Mouse (Mus musculus) adrenal gland, adult 8-10 months (tissue): Measurements from ENCODE around the gene Myo5c. TPM values are rescaled to one million over a fixed set of nuclear protein-coding genes. Genes with fewer than 3 reads are reported as not detected.

Experiments used
- DNase-seq: peaks from one replicate; pipeline ENCODE4 v3.0.0; 2022
- total RNA-seq, 4 experiments: library from RNA; stranded (reverse); gene quantifications; 2 replicates each; pipeline ENCODE4 v1.2.4; 2022

Gene Myo5c
- total RNA-seq, 4 experiments from 2014 or later = 1.8 to 2.9 (median 2.3) TPM

DNA sequence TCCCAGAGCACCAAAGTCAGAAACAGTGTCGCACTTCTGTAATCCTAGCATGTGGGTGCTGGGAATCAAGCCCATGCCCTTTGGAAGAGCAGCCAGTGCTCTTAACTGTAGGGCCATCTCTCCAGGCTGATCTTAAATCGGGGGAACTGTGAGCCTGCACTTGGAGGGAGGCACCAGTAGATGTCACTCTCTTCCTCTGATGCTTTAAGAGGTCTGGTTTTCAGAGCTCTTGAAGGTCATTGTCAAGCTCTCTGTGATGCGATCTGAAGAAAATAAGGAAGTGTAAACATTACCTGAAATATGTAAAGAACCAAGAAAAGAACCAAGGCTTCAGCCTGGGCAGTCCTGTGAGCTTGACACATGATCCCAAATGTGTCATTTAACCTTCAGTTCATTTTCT is 51.0 kb downstream of the Myo5c start:
- DNase-seq = peak; percentile 18

DNA sequence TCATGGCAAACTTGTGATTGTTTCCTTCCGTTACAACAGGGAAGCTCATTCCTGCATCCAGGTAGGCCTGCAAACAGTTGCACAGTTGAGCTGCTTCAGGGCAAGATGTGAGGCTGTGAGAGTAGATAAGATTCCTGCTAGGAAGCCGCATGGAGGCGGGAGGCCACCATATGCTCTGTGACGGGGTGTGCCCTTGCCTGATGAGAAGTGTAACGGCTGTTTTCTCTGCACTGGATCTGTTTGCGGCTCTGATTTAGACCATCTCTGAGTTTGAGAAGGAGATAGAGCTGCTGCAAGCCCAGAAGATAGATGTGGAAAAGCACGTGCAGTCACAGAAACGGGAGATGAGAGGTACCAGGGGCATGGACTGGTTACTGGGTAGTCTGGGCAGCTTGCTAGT is 51.8 kb downstream of the Myo5c start:
- DNase-seq = no peak

DNA sequence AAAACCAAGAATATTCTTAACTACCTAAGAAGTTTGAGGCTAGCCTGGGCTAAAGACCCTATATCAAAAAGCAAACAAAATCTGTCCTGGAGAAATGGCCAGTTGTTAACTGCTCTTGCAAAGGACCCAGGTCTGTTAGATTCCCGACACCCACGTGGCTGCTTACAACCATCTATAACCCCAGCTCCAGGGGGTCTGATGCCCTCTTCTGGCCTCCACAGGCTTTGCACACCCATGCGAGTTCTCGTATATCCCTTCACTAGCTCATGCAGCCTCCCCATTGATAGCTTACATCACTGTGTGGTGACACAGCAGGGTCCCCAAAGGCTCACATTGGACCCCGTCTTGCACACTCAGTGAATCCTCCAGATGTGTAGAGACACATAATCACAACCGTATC is 53.5 kb downstream of the Myo5c start:
- no peak for DNase-seq

GRCm38 (mm10) chr9:75287636-75288035 is 55.8 kb downstream of the Myo5c start:
- DNase-seq = no peak

DNA sequence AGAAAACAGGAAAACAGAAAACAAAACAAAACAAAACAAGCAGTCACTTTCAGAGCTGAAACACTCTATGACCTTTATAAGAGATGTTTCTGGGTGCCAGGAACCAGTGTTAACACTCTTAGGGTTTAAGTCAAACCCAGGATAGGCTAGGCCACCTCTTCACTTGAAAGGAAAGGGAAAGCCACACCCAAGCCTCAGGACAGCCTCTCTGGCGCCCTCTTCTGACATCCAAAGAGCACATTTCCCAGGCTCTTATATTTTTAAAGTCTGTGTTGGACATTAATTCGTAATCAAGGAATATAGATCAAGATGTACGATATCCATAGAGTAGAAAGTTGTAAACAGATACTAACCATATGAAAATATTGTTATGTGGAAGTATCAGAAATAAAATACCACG is 57.7 kb downstream of the Myo5c start:
- no peak for DNase-seq

GRCm38 (mm10) chr9:75299342-75299741 is 67.5 kb downstream of the Myo5c start:
- no peak for DNase-seq

- no peak for DNase-seq
Measured at GRCm38 (mm10) chr9:75303033-75303432, 71.2 kb downstream of the Myo5c start.

GRCm38 (mm10) chr9:75303701-75304261 is 72.0 kb downstream of the Myo5c start:
- DNase-seq = no peak

DNA sequence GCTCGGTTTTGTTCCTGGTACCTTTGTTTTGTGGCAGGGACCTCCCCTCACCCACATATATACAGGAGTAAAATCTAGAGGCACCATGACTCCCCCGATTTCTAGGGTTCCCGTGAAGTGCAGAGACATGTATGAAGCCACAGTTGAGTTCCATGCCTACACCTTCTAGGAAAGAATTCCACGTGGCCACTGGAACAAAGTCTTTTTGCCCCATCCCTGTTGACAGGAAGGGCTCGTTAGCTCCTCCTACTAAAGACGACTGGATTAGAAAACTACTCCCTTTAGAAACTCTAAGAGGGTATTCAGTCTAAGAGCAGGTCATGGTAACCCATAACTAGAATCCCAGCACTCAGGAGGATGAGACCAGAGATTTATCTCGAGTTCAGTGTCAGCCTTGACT is 72.5 kb downstream of the Myo5c start:
- no peak for DNase-seq

GRCm38 (mm10) chr9:75306126-75306898 is 74.5 kb downstream of the Myo5c start, which contains the start of gene Gnb5:
Gene Gnb5, plus strand, starts transcription at chr9:75306288.
- no peak for DNase-seq

DNA sequence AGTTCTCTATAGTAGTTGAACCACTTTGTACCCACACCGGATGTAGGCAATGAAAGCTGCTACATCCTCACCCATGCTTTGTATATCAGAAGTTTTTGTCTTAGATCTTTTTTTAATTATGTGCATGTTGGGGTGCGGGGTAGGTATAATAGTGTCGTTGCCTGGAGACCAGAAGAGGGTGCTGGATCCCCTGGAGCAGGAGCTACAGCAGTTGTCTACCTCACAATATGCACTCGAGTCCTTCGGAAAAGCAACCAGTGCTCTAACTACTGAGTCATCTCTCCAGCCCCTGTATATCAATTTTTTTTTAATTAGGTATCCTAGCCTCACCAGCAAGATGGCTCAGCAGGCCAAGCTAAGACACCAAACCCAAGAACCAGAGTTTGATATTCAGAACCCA is 75.2 kb downstream of the Myo5c start:
- DNase-seq = no peak

GRCm38 (mm10) chr9:75308621-75309020 is 76.8 kb downstream of the Myo5c start:
- no peak for DNase-seq

- no peak for DNase-seq
Measured at GRCm38 (mm10) chr9:75312008-75312407, 80.2 kb downstream of the Myo5c start.

DNA sequence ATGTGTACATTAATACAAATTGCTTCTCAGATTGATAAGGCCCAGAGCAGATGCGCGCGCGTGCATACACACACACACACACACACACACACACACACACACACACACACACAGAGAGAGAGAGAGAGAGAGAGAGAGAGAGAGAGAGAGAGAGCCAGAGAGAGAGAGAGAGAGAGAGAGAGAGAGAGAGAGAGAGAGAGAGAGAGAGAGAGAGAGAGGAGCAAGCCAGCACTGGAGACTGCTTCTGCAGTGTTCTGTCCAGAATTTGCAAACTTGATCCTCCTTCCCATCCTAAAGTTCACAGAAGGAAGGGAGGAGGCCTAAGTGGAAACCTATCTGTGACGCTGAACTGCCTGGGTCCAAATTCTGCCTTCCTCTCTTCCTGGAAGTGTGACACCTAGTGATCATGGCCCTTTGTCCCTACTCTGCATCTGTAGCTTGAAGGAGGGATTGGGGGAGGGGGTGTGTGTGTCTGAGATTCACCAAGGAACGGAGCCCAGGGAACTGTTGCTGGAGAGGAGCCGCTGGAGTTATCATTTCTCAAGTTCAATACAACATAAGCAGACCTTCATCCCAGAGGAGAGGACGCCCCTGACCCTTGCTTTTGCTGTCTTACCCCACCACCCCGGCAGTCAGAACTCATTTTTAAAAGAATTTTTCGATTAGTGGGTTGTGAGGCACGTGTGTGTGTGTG is 81.5 kb downstream of the Myo5c start:
- no peak for DNase-seq

DNA sequence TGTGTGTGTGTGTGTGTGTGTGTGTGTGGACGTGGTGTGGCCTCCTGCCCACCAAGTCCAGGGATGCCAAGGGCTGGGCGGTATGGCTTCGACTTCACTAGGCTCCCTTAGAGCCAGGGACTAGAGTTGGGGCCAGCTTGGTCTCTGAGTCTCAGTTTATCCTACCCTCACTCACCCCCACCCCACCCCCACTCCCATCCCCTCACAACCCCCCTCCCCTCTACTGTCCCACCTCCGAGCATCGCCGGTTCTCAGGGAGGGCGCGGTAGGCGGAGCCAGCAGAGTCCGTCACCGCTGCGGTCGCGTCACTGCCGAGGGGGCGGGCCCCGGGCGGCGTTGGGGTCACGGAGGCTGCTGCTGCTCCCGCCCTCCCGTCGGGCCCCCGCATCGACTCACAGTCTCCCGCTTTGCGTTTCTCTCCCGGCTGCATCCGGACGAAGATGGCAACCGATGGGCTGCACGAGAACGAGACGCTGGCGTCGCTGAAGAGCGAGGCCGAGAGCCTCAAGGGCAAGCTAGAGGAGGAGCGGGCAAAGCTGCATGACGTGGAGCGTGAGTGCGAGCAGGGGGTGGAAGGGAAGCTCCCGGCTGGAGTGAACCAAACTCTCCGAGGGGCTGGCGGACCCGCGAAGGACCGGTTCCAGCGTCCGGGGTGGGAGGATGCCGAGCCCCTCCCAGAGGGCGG is 82.2 kb downstream of the Myo5c start:
- peak; percentile 69 for DNase-seq

- DNase-seq = no peak
Measured at GRCm38 (mm10) chr9:75314517-75315105, 82.8 kb downstream of the Myo5c start.

DNA sequence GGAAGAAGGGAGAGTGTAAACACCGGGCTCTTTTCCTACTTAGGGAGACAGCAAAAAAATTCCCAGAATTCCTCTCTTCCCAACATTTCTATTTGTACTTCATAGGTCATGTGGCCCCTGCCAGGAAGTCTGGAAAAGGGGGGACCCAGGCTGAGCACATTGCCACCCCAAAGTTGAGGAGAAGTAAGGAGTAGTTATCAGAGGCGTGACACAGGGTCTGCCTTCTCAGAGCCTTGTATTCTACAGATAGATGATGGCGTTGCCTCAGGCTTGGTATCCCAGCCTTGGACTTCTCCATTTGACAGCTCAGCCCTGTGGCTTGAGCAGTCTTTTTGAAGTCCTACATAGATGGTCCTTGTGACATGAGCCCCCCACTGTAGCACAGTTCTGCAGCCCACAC is 83.4 kb downstream of the Myo5c start:
- DNase-seq = no peak

GRCm38 (mm10) chr9:75316771-75317170 is 85.0 kb downstream of the Myo5c start:
- DNase-seq = no peak

GRCm38 (mm10) chr9:75318196-75318595 is 86.4 kb downstream of the Myo5c start:
- no peak for DNase-seq

DNA sequence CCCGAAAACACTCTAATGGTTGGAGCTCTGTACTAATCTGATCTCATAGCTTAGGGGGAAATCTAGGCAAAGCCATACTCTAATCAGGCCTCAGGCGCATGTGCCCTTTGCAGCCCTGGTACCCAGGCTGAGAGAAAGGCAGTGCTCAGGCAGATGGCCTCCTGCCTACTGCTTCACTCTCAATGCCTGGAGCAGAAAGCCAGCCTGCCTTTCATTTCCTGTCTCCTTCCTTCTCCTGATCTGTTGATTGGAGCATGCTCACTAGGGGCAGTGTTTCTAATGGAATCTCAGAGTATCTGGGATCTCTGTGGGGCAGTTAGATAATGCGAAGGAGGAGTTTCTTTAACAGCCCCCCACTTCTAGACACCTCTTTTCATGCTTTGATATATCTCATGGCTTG is 87.5 kb downstream of the Myo5c start:
- DNase-seq = no peak

DNA sequence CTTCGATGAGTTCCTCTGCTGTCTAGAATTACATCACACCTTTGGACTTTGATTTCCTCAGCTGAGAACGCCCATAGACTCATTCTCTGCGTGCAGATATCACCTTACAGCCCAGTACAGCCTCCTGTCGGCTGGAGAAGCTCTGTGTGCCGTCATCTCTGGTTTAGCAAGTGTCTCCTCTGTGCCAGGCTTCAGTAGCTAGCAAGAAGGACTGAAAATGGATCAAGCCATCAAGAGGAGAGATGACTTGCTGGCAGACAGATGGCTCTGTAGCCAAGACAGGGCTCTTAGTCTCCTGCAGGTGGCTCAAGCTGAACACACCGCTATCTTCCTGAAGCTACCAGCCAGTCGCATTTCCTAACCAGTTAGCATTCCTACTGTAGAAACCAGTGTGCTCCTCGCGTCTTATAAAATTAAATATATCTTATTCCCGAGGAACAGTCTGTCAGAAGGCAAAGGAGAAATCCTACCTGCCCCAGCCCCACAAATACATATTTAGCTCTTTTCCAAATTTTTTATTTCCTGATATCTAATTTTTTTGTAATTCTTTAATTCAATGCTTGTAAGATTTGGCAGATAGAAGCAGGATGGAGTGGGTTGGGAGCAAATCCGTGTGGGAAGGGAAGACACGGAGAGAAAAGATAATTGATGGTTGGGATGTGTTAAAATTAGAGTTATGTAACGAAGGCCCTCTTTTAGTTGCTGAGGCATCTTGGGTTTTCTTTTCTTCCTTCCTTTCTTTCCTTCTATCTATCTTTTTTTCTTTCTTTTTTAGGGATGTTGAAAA is 90.5 kb downstream of the Myo5c start:
- no peak for DNase-seq

DNA sequence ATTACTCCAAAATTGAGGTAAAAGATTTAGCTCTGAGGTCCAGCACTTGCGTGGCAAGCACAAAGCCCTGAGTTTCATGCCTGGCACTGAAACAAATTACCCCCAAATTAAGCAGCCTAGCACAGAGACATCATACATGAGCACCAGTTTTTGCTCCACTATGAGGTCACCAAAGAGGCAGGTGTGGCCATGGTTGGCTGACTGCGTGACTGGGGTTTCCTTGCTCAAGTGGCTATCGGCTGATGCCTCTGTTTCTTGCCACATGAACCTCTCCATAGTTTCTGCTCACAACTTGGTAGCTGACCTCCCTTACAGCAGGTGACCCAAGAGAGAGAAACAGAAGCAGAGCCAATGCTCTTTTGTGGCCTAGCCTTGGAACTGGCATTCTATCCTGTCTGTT is 96.2 kb downstream of the Myo5c start:
- DNase-seq = no peak
